21 mouse cellular contexts compared by ENCODE assay signal in the genomic region with DNA sequence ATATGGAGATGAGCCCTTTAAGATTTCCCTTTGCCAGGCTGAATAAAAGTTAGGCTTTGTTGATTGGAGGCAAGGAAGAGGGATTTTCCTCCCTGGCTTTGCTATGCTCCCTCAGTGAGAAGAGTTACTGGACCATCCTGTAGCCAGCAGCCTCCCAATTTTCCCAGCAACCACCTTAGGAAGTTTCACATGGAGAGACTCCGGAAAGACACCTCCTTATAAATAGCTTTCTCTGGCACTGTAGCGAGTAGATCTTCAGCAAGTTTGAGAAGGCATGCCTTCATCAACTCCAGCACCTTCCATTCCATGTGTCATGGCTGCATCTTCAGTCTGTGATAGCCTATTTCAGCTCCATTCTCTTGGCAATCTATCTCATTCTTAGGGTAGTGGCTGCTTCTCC.
"Had no signal": no experiment of that assay in that cellular context is flagged by ENCODE, and none has a peak within 500 bp of the region (broad histone marks: within the 10 kb centered on the region; RNA-seq: fewer than 3 reads in every experiment).

No protein-coding gene starts in this region.

- DNase-seq: heart, postnatal 10 days; heart, postnatal 14 days; heart, postnatal 36 days; kidney, adult 11 months; kidney, adult 18-20 months; kidney, adult 2 months; kidney, adult 8-10 months; kidney, adult 9 months; kidney, postnatal 10 days; kidney, postnatal 14 days; kidney, postnatal 25 days; kidney, postnatal 36 days; kidney, postnatal 4 days; layer of hippocampus, adult 9-11 months; layer of hippocampus, postnatal 36 days had no signal

- ATAC-seq: hindbrain, embryonic 16.5 days; hindbrain, postnatal 0 days; inflammation-experienced regulatory T-cells, adult 6 months; intestine, embryonic 15.5 days; intestine, embryonic 16.5 days; intestine, postnatal 0 days had no signal
